Mouse (Mus musculus) ovary, postnatal 14 days (tissue): ENCODE measurements around the gene Purb.
"Not testable (repeated sequence)": the region's sequence is repeated elsewhere in the genome, so short reads cannot be mapped to it uniquely, and the experiment has no call there.

Experiments
- DNase-seq: peaks from one replicate; pipeline ENCODE4 v3.0.0; 2022; ENCODE audit warnings: low spot score

The Purb gene

DNA sequence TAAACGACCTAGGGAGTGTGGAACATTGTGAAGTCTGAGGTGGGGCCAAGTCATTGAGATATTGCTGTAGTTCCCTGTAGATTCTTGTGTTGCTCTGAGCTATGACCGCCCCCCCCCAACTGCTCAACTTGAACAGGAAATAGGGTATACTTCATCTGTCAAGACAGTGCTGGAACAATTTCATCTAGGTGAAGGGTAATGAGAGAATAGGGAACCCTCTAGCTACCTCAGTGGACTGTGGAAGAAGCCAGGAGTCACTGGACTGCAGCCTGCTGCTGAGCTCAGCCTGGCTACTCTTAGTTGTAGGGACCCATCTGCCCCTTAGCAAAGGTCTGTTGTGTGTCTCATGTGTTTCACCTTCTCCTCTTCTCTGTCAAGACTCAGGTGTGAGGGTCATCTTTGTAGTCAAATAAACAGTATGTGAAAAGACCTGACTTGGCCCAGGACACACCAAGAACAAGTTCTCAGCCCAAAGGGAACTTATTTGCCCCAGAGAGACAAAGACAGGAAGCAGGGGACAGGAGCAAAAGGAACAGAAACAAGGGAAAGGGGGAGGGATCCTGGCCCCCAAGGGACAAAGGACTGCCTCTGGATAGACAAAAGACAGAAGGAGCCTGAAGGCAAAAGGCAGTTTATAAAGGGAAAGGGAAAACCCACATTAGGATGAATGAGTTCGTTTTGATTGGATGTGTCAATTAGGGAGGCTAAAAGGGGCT, 8.7 kb upstream of the Purb start:
- no peak for DNase-seq

DNA sequence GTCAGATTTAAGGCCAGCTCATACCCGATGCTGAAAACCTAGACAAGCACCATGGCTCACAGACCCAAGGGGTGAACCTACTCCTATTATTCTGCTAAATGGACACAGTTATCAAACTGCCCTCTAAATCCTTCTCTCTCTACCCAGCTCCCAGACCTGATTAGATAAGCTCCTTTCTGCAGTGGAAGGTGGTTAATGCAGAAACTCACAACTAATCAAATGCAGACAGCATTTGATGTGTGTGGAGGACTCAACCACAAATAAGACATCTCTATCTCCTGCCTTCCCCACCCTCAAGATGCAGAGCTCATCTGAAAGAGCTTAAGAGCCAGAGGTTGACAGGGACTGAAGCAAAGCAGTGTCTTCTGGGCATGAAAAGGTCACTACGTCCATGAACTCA, 7.4 kb upstream of the Purb start:
- no peak for DNase-seq

DNA sequence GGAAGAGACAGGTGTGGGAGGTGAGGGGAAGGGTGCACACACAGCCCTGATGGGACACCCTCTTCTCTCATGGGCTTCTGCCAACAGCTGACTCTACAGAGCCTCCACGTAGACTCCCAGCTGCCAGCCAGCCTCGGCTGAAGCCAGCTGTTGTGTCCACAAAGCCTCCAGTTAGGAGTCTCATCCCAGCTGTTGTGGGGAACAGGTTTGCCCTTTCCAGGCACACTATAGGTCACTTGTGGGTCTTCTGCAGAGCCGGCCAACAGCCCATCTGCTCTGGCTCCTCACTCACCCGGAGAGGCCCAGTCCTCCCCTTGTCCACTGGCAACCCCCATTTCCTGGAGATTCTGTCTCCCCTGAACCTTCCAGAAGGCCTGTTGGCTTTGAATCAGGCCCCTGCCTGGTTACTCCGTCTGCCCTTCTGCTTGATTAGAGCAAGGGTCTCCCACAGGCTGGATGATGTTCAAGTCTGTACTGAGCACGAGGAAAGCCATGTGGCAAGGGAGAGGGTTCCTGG, 6.0 kb upstream of the Purb start:
- no peak for DNase-seq

DNA sequence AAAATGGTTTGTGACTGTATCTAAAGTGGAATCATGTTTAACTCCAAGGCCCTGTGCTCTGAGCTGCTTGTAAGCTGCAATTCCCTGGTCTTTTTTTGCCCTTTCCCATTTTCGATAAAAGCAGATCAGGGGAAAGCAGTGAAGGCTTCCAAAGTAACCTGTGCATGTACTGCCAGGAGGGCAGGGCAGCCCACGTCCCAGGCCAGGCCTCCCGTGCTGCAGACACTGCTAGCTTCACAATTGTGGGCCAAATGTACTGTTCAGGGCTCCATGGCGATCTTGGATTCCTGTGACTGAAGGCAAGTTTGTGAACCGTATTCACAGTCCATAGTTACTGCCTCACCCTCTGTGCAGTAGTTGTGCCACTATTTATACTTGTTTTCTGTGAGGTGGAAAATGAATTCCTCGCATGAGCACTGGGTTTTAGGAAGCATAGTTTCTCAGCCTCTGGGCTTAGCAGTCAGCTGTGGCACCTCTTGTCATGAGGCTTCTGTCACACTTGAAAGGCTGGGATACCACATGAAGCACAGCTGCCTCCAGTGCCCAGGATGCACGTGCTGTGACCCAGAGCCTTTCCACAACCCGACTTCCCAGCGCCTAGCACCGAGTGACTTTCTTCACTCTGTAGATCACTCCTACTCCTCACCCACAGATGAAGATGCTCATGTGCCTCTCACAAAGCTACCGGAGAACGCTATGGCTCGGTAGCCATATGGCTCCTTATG, 5.1 kb upstream of the Purb start:
- no peak for DNase-seq

DNA sequence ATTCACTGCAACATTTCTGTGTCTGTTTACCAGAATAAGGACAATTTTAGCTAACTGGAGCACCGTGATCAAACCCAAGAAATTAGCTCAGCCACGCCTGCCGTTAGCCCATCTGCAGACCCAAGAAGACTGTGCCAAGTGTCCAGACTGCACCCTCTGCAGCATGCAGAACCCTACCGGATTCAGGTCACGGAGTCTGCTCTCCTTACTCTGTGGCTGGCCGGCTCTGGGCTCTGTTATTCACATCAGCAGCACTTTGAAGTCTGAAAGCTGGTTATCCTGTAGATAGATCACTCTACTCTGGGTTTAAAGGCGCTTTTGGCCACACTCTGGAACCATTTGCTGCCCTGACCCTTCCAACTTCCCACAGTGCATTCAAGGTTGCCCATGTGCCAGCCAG, 4.5 kb upstream of the Purb start:
- no peak for DNase-seq

DNA sequence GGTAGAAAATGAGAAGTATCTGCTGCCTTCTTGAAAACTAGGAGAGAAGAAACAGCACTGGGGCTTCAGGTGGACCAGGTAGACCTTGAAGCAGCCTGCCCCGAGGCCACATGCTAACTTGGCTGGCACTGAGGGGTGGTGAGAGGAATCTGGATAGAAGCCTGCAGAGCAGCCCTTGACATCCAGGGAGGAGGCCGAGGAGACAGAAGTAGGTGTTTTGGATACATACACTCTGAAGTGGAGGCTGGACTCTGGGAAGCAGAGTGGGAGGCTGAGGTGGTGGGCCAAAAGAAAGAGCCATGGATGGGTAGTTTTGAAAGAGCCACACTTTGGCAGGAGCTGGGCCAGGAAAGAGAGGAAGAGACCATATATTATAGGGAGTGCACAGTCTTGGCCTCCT, 3.5 kb upstream of the Purb start:
- DNase-seq, result no peak

DNA sequence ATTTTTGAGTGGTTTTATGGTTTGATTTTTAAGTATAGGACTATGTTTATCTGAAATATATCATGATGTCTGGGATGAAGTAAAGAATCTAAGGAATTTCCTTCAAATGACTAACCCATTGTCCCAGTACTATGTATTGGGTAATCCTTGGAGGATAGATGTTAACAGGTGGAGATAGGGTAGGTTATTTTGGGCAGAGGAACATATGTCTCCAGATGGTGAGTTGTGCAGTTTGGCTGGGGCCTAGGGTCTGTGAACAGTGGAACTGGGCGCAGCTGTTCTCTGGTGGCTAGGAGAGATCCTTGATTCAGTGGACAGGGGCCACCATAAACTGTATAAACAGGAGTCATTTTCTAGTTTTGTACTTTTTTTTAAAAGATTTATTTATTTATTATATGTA, 1.6 kb upstream of the Purb start:
- no peak for DNase-seq

DNA sequence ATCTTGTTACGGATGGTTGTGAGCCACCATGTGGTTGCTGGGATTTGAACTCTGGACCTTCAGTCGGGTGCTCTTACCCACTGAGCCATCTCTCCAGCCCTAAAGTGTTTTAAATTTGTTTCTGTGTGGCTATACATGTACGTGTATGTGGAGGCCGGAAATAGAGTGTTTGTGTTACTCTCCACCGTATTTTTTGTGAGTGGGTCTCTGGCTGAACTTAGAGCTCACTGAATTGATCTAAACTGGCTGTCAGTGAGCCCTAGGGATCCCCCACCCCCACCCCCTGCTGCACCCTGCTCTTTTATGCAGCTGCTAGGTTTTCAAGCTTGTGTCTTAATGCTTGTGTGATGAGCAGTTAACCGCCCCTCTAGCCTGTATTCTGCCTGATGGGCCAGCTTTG, 1.2 kb upstream of the Purb start:
- no peak for DNase-seq

DNA sequence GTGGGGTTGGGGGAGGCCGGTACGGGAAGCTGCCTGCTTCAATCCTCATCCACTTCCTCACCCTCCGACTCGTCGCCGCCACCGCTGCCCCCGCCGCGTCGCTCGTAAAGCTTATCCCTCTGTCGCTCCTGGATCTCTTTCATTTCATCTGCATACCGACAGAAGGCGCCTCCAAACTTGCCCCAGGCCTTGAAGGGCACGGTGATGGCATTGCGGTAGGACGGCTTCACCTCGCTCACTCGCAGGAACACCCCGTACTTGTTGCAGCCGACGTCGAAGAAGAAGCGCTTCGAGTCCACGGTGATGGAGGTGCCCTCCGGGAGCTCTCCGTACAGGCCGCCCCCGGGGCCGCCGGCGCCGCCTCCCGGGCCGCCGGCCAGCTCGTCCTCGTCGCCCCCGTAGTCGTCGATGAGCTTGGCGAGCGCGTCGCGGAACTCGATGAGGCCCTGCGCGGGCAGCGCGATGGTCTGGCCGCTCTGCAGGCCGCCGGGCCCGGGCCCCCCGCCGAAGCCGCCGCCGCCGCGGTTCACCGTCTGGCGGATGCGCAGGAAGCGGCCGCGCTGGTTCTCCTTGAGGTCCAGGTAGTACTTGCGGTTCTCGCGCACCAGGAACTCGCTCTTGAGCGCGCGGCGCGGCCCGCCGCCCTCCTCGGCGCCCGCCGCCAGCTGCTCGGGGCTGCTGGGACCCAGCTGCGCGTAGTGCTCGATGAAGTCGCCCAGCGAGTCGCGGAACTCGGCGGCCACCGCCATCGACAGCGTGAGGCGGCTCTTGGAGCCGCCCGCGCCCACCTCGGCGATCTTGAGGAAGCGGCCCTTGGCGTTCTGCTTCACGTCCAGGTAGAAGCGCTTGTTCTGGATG, 614 bp downstream of the Purb start:
- DNase-seq, result peak; percentile 44

DNA sequence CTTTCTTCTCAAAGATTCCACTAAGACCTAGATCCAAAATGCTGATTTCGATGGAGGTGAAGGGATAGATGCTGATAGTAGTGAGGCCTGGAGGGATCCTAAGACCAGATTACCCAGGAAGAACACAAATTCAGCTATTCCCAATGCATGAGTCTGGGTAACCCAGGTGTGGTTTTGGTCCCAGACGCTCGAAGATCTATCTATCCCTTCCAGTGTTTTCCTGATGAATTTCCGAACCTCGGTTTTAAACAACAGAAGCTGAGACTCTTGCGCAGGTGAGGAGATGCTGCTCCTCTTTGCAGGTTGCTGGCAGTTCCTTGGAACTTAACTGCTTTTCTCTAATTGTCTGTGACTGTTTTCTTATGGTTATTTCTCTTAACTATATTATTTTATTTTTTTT, 1.3 kb downstream of the Purb start:
- DNase-seq, result no peak

DNA sequence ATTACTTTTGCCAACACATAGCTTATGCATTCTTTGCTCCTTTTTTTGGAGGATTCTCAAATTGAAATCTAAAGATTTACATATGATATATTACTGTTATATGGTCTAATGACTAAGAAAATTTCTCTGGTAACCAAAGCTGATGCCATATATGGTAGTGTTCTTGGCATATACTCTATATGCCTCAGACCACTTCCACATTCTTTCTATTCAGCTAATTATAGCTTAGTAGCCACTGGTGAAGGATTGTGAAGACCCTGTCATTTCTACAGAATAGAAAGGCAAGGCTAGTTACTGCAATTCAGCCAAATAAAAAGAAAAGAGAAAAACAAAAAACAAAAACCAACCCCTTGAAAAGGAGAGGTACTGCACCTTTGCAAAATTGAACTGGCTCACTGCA, 3.6 kb downstream of the Purb start:
- DNase-seq, result no peak

DNA sequence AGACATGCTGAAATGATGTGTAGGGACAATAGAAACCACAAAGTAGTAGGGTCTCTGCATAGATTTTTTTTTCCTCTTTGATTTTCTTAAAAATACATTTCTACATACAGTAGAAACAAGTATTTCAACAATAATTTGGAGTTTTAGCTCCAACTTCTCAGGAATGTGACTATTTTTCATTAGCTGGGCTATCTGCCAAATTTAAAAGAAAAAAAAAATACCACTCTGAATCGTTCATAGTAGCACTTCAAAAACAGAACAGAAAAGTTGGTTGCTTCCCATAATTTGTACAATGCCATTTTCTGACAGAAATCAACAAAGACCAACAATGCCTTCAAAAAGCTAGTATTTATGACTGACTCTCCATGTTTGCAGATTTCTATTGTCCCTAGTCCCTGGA, 4.2 kb downstream of the Purb start:
- no peak for DNase-seq

DNA sequence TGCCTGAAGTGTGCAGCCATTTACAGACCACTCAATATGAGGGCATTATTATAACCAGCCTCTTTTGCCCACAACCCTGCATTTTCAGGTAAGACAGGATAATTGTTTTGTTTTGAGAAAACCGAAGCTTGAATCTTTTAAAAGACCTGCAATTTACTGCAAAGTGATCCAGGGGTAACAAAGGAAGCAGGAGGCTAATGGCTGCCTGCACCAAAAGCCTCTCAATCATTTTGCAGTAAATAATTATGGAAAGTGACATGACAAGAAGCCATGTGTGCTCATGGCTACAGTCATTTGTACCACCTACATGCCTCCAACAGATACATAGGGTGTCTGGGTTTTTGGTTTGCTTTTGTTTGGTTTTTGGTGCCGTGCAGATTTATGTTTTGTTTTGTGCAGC, 4.7 kb downstream of the Purb start:
- DNase-seq, result no peak

DNA sequence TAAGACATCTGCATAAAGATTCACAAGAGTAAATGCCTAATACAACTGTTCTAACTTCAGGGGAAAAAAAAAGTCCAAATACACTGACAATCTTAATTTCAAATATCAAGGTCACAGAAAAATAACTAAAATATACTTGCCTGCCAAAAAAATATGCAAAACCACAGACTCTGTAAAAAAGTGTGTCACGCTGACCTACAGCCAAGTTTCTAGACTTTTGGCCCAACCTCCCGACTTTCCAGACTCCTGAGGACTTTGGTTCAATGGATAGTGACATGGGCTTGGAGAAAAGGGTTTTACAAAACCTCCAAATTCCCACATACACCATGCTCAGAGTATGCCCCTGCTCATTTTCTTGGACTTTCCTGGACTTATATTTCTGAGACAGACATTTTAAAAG, 7.2 kb downstream of the Purb start:
- DNase-seq, result no peak

DNA sequence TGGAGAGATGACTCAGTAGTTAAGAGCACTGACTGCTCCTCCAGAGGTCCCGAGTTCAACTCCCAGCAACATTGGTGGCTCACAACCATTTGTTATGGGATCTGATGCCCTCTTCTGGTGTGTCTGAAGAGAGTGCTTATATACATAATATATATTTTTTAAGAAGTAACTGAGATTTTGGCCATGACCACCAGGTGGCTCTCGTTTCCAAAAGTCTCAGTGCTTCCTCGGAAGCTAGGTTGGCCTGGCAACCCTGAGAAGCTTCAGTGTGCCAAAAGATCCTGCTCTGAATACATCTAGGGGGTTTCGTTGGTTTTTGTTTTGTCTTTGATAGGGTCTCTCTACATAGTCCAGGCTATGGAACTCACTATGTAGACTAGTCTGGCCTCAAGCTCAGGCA, 10.6 kb downstream of the Purb start:
- DNase-seq, result peak; percentile 46

DNA sequence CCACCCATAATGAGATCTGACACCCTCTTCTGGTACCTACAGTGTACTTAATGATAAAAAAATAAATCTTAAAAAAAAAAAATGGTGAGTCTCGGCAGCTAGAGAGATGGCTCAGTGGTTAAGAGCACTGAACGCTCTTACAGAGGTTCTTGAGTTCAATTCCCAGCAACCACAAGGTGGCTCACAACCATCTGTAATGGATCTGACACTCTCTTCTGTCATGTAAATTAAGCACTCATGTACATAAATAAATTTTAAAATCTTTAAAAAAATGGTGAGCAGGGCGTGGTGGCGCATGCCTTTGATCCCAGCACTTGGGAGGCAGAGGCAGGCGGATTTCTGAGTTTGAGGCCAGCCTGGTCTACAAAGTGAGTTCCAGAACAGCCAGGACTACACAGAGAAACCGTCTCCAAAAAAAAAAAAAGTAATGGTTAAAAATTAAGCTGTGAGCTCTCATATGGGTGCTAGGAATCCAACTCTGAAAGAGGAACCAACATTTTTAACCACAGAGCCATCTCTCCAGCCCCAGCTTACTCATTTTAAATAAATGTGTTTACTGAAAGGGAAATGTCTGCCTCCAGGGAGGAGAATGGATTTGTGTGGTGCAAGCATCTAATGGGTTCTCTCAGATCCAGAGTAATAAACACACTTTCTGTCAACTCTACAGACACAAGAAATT, 12.4 kb downstream of the Purb start:
- DNase-seq, result no peak

DNA sequence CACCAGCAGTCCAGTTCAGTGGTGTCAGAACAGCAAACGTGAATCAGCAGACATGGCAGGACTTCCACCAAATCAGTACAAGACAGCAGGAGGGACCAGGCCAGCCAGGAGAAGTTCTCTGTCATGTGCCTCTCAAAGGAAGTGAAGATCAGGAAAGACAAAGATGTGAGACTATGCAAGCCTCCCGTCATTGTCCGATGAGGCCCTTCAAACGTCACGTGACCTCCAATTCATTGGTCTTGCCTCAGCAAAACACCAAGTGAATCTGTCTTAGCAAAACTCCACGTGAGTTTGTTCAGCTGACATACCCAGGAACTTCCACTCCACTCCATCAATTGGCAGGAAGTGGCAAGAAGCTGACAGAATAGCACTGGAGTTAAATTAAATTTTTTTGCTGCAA, 19.6 kb downstream of the Purb start:
- no peak for DNase-seq

DNA sequence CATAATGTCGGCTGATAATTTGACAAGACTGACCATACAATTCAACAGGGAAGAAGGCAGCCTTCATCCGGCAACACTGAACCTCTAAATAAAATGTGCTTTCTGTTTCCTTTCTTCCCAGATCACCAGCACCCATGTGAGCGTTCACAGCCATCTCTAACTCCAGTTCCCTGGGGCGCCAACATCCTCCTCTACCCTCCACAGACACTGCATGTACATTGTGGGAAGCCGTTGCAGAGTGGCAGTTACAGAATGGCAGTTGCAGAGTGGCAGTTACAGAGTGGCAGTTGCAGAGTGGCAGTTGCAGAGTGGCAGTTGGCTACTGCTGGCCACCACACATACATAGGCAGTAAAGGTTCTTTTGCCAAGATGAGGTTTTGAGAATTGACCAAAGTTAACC, 27.6 kb downstream of the Purb start:
- DNase-seq, result not testable (repeated sequence)

DNA sequence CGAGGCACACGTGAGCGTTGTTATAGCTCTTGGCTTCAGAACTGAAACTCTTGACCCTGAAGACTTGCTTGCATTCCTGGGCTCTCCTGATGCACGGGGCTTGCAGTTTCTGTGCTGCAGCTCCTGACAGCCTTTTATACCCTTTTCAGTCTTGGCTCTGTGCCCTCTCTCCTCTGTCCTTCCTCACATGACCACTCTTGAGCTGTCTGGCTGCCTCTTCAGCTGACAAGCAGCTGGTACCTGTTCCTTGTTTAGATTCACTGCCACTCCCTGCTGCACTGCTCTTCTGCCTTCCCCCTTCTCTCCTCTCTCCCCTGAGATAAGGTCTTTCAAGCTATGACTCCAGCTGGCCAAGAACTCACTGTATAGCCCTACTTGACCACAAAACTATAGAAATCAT, 28.2 kb downstream of the Purb start:
- DNase-seq, result no peak

DNA sequence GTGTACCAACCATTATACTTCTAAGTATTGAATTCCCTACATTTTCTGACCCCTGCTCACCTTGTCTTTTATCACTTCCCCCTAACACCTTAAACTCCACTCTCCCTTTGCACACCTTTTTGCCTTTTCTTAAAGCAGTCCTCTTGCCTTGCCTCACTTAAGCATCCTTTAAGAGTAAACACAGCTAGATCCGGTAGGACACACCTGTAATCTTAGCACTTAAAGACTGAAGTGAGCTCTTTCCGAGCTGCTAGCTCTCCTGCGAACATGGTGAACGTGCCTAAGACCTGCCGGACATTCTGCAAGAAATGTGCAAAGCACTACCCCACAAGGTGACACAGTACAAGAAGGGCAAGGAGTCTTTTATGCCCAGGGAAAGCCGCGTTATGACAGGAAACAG, 29.8 kb downstream of the Purb start:
- DNase-seq, result no peak

DNA sequence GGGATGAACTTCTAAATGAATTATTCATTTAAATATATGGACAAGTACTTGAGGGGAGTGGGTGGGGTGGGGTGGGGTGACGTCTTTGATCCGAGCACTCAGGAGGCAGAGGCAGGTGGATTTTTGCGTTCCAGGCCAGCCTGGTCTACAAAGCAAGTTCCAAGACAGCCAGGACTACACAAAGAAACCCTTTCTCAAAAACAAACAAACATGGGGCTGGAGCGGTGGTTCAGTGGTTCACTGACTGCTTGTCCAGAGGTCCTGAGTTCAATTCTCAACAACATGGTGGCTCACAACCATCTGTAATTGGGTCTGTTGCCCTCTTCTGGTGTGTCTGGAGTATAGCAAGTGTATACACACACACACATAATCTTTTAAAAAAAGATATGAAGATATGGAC, 30.3 kb downstream of the Purb start:
- no peak for DNase-seq
